Mouse (Mus musculus): ENCODE data around the gene Nphs1. TPM values are rescaled to one million over a fixed set of nuclear protein-coding genes. Genes with fewer than 3 reads are reported as not detected.
A peak's percentile ranks its signal among the peaks of the same experiment; 100 is the strongest.
"Not testable (repeated sequence)": the region's sequence is repeated elsewhere in the genome, so short reads cannot be mapped to it uniquely, and the experiment has no call there.

Gene Nphs1
- polyA plus RNA-seq, 1 experiment from 2014 or later = 0.54 TPM

- H3K4me2 ChIP-seq (replicated peaks); H3K4me3 ChIP-seq (replicated peaks; ENCODE audit: low read length); H3K27ac ChIP-seq; H3K9ac ChIP-seq; H3K36me3 ChIP-seq (replicated peaks; ENCODE audit: control insufficient read depth, insufficient read depth); DNase-seq (ENCODE audit: low spot score); H3K27me3 ChIP-seq (ENCODE audit: control insufficient read depth, insufficient read depth, low read length); H3K9me3 ChIP-seq (ENCODE audit: control insufficient read depth, low read length); H3K4me1 ChIP-seq (replicated peaks; ENCODE audit: control insufficient read depth, insufficient read depth, low read length); ATAC-seq (ENCODE audit: low FRiP score): not testable (repeated sequence)
- 62% methylated on average over 4 of the region's 5 CpGs for WGBS
Measured at GRCm38 (mm10) chr7:30495506-30496042, 37.5 kb downstream of the Nphs1 start.

- not testable (repeated sequence) for H3K27ac ChIP-seq; H3K9ac ChIP-seq; H3K4me3 ChIP-seq (replicated peaks; ENCODE audit: low read length); DNase-seq (ENCODE audit: low spot score); H3K4me1 ChIP-seq (replicated peaks; ENCODE audit: control insufficient read depth, insufficient read depth, low read length); H3K27me3 ChIP-seq (ENCODE audit: control insufficient read depth, insufficient read depth, low read length); H3K4me2 ChIP-seq (replicated peaks); ATAC-seq (ENCODE audit: low FRiP score); H3K36me3 ChIP-seq (replicated peaks; ENCODE audit: control insufficient read depth, insufficient read depth); H3K9me3 ChIP-seq (ENCODE audit: control insufficient read depth, low read length)
- WGBS = 72% methylated on average over 5 of the region's 5 CpGs
Measured at GRCm38 (mm10) chr7:30501159-30501558, 43.0 kb downstream of the Nphs1 start.

GRCm38 (mm10) chr7:30508061-30508460 lies 49.9 kb downstream of the Nphs1 start:
- DNase-seq (ENCODE audit: low spot score) = no peak
- H3K4me1 ChIP-seq (replicated peaks; ENCODE audit: control insufficient read depth, insufficient read depth, low read length) = no peaks in the 10 kb centered on the region
- no peak overlapping the region for H3K4me2 ChIP-seq (replicated peaks)
- H3K36me3 ChIP-seq (replicated peaks; ENCODE audit: control insufficient read depth, insufficient read depth) = no peaks in the 10 kb centered on the region
- H3K27me3 ChIP-seq (ENCODE audit: control insufficient read depth, insufficient read depth, low read length) = no peaks in the 10 kb centered on the region
- ATAC-seq (ENCODE audit: low FRiP score) = no peak
- 76% methylated on average over 4 of the region's 4 CpGs for WGBS
- H3K27ac ChIP-seq = no peak overlapping the region
- H3K9ac ChIP-seq = no peak overlapping the region
- H3K9me3 ChIP-seq (ENCODE audit: control insufficient read depth, low read length) = no peaks in the 10 kb centered on the region
- H3K4me3 ChIP-seq (replicated peaks; ENCODE audit: low read length) = no peak overlapping the region

- ATAC-seq (ENCODE audit: low FRiP score) (no peak), DNase-seq (ENCODE audit: low spot score) (no peak)
- Histone ChIP-seq H3K36me3 (replicated peaks; ENCODE audit: control insufficient read depth, insufficient read depth) (no peaks in the 10 kb centered on the region), H3K27ac (no peak overlapping the region), H3K9ac (no peak overlapping the region), H3K4me2 (replicated peaks) (no peak overlapping the region), H3K4me3 (replicated peaks; ENCODE audit: low read length) (no peak overlapping the region), H3K9me3 (ENCODE audit: control insufficient read depth, low read length) (no peaks in the 10 kb centered on the region), H3K4me1 (replicated peaks; ENCODE audit: control insufficient read depth, insufficient read depth, low read length) (no peaks in the 10 kb centered on the region), H3K27me3 (ENCODE audit: control insufficient read depth, insufficient read depth, low read length) (no peaks in the 10 kb centered on the region)
- 64% methylated on average over 24 of the region's 24 CpGs for whole genome bisulfite sequencing
Measured at GRCm38 (mm10) chr7:30515003-30515760, 57.1 kb downstream of the Nphs1 start.

GRCm38 (mm10) chr7:30518325-30518724 lies 60.2 kb downstream of the Nphs1 start:
- H3K27ac ChIP-seq = no peak overlapping the region
- H3K4me1 ChIP-seq (replicated peaks; ENCODE audit: control insufficient read depth, insufficient read depth, low read length) = no peaks in the 10 kb centered on the region; the same call in 1 of the 2 replicates
- H3K4me2 ChIP-seq (replicated peaks) = no peak overlapping the region
- H3K9ac ChIP-seq = no peak overlapping the region
- no peak overlapping the region for H3K4me3 ChIP-seq (replicated peaks; ENCODE audit: low read length)
- no peaks in the 10 kb centered on the region for H3K27me3 ChIP-seq (ENCODE audit: control insufficient read depth, insufficient read depth, low read length)
- H3K9me3 ChIP-seq (ENCODE audit: control insufficient read depth, low read length) = no peaks in the 10 kb centered on the region
- H3K36me3 ChIP-seq (replicated peaks; ENCODE audit: control insufficient read depth, insufficient read depth) = peaks cover 15% of the 10 kb centered on the region
- ATAC-seq (ENCODE audit: low FRiP score) (no peak), DNase-seq (ENCODE audit: low spot score) (no peak)
- WGBS = 41% methylated on average over 8 of the region's 8 CpGs

GRCm38 (mm10) chr7:30520396-30520795 lies 62.3 kb downstream of the Nphs1 start:
- no peaks in the 10 kb centered on the region for H3K27me3 ChIP-seq (ENCODE audit: control insufficient read depth, insufficient read depth, low read length)
- DNase-seq (ENCODE audit: low spot score) (no peak), ATAC-seq (ENCODE audit: low FRiP score) (peak; percentile 14; the same call in 1 of the 2 replicates)
- H3K4me2 ChIP-seq (replicated peaks) = no peak overlapping the region
- H3K4me3 ChIP-seq (replicated peaks; ENCODE audit: low read length) = no peak overlapping the region
- no peak overlapping the region for H3K27ac ChIP-seq
- WGBS = 58% methylated on average over 4 of the region's 4 CpGs
- H3K9me3 ChIP-seq (ENCODE audit: control insufficient read depth, low read length) = no peaks in the 10 kb centered on the region
- H3K4me1 ChIP-seq (replicated peaks; ENCODE audit: control insufficient read depth, insufficient read depth, low read length) = no peaks in the 10 kb centered on the region; the same call in 1 of the 2 replicates
- no peak overlapping the region for H3K9ac ChIP-seq
- H3K36me3 ChIP-seq (replicated peaks; ENCODE audit: control insufficient read depth, insufficient read depth) = peaks cover 36% of the 10 kb centered on the region

GRCm38 (mm10) chr7:30520856-30521255 lies 62.7 kb downstream of the Nphs1 start:
- no peak overlapping the region for H3K9ac ChIP-seq
- H3K4me2 ChIP-seq (replicated peaks) = no peak overlapping the region
- H3K9me3 ChIP-seq (ENCODE audit: control insufficient read depth, low read length) = no peaks in the 10 kb centered on the region
- 71% methylated on average over 5 of the region's 5 CpGs for WGBS
- H3K27ac ChIP-seq = no peak overlapping the region
- H3K4me1 ChIP-seq (replicated peaks; ENCODE audit: control insufficient read depth, insufficient read depth, low read length) = no peaks in the 10 kb centered on the region; the same call in 1 of the 2 replicates
- H3K4me3 ChIP-seq (replicated peaks; ENCODE audit: low read length) = no peak overlapping the region
- ATAC-seq (ENCODE audit: low FRiP score) = no peak
- peaks cover 40% of the 10 kb centered on the region for H3K36me3 ChIP-seq (replicated peaks; ENCODE audit: control insufficient read depth, insufficient read depth)
- H3K27me3 ChIP-seq (ENCODE audit: control insufficient read depth, insufficient read depth, low read length) = no peaks in the 10 kb centered on the region
- no peak for DNase-seq (ENCODE audit: low spot score)

GRCm38 (mm10) chr7:30522871-30523270 lies 64.8 kb downstream of the Nphs1 start:
- ATAC-seq (ENCODE audit: low FRiP score) (no peak), DNase-seq (ENCODE audit: low spot score) (no peak)
- H3K4me1 ChIP-seq (replicated peaks; ENCODE audit: control insufficient read depth, insufficient read depth, low read length) = no peaks in the 10 kb centered on the region; the same call in 1 of the 2 replicates
- H3K36me3 ChIP-seq (replicated peaks; ENCODE audit: control insufficient read depth, insufficient read depth) = peaks cover 61% of the 10 kb centered on the region
- no peak overlapping the region for H3K4me3 ChIP-seq (replicated peaks; ENCODE audit: low read length)
- no peak overlapping the region for H3K27ac ChIP-seq
- no peaks in the 10 kb centered on the region for H3K27me3 ChIP-seq (ENCODE audit: control insufficient read depth, insufficient read depth, low read length)
- WGBS = 75% methylated on average over 10 of the region's 10 CpGs
- H3K9ac ChIP-seq = no peak overlapping the region
- no peak overlapping the region for H3K4me2 ChIP-seq (replicated peaks)
- no peaks in the 10 kb centered on the region for H3K9me3 ChIP-seq (ENCODE audit: control insufficient read depth, low read length)

GRCm38 (mm10) chr7:30524487-30524886 lies 66.4 kb downstream of the Nphs1 start:
- no peak for DNase-seq (ENCODE audit: low spot score)
- Histone ChIP-seq H3K27me3 (ENCODE audit: control insufficient read depth, insufficient read depth, low read length) (no peaks in the 10 kb centered on the region), H3K4me1 (replicated peaks; ENCODE audit: control insufficient read depth, insufficient read depth, low read length) (no peaks in the 10 kb centered on the region; the same call in 1 of the 2 replicates), H3K9ac (no peak overlapping the region), H3K4me3 (replicated peaks; ENCODE audit: low read length) (no peak overlapping the region), H3K4me2 (replicated peaks) (no peak overlapping the region), H3K36me3 (replicated peaks; ENCODE audit: control insufficient read depth, insufficient read depth) (peaks cover 77% of the 10 kb centered on the region), H3K27ac (no peak overlapping the region), H3K9me3 (ENCODE audit: control insufficient read depth, low read length) (no peaks in the 10 kb centered on the region)
- no peak for ATAC-seq (ENCODE audit: low FRiP score)
- WGBS = 86% methylated on average over 6 of the region's 6 CpGs
